Mouse (Mus musculus) cortical plate, adult 2 months (tissue): ENCODE measurements around the gene Cd2.

ENCODE experiments used
- CTCF ChIP-seq: fragments of 200-500 bp; IDR thresholded peaks from 2 replicates; pipeline ENCODE4 v1.5.1; 2011; ENCODE audit warnings: mild to moderate bottlenecking, control low read depth, low read length; ENCODE audit not compliant: insufficient read depth; ENCODE audit errors: extremely low read depth
- POLR2A ChIP-seq: fragments of 200-500 bp; IDR thresholded peaks from 2 replicates; pipeline ENCODE4 v1.6.1; 2011; ENCODE audit warnings: mild to moderate bottlenecking, low read length, control low read depth; ENCODE audit not compliant: insufficient read depth; ENCODE audit errors: extremely low read depth

DNA sequence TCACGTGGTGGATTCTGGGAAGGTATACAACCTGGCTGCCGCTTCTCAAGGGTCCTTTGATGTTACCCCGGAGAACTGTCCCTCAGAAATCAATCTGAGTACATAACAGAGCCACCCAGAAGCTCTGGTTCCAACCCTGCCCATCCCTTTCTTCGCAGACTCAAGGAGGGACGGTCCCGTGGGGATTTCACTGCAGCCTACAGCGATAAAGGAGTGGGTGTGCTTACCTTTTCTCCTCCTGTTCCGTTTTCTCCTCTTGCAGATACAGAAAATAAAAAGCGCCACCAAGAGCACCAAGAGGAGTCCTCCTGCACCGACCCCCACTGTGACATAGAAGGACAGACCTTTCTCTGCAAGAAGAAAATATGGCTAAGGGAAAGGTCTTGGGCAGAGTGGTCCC, 8.2 kb downstream of the Cd2 start:
- TF ChIP-seq POLR2A (no peak), CTCF (no peak)
